13 mouse cellular contexts compared by ENCODE assay signal in the genomic region with DNA sequence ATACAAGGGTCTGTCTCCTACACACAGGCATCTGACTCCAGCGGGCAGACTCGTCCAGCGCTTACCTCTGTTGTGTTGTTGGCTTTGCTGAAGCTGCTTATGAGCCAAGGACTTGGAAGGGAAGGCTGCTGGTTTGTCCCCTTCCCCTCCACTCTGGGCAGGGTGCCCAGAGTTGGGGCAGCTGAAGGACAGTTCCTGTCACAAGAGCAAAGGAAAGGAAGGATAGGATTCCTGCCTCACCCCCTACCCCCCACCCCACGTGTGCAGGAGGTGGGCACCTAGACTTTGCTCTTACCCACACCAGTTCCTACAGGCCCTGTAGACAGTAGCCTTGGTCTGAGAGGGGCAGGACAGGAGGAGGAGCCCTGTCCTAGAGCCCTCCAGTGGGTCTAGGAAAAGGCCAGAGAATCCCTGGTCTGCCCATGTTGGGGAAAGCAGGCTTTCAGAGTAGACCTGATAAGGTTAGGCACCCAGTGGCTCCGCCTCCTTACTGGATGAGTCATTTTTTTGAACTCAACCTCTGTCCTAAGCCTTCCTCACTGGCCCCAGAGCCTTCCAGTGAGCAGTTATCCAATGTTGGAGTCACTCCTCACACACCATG. TPM values are rescaled to one million over a fixed set of nuclear protein-coding genes. Genes with fewer than 3 reads are reported as not detected.
A peak's percentile ranks its signal among the peaks of the same experiment; 100 is the strongest.
DNase-seq lines count a peak whose midpoint lies in the region; ATAC-seq lines count a peak whose summit lies in the region.
"Had no signal": no experiment of that assay in that cellular context is flagged by ENCODE, and none has a peak within 500 bp of the region (broad histone marks: within the 10 kb centered on the region; RNA-seq: fewer than 3 reads in every experiment).

No protein-coding gene starts in this region.

- intact Hi-C loops in heart, postnatal 10 days (cut with DNase I): no loop called here

- ATAC-seq in cerebellum, adult (ENCODE audit: insufficient number of reproducible peaks, low FRiP score, low TSS enrichment): no peak
- ATAC-seq: inflammation-experienced regulatory T-cells, adult 6 months; liver, postnatal 0 days; midbrain, embryonic 16.5 days had no signal

- peak; percentile 59 for DNase-seq in cerebellum, adult 11-12 months
- DNase-seq in kidney, postnatal 14 days: peak; percentile 10
- DNase-seq in kidney, adult 9 months: no peak
- DNase-seq in MN1 (ENCODE audit: low spot score): peak; percentile 39
- DNase-seq in heart, postnatal 10 days: peak; percentile 76 to 81
- no peak for DNase-seq in layer of hippocampus, adult 11-12 months (ENCODE audit: low spot score)
- DNase-seq in spleen, postnatal 14 days (ENCODE audit: low spot score in 2 of 2): no peak
- DNase-seq: liver, postnatal 0 days had no signal

RNA-seq across cellular contexts. Expression of a gene that starts 10.1 kb away (rescaled TPM):
- under 1 TPM; 0.17 to 0.25 TPM for total RNA-seq in heart, postnatal 10 days (2021)
- total RNA-seq: G1E; granulocyte monocyte progenitor cell, adult 5-6 weeks had no signal

RNA-seq across cellular contexts. Expression of a gene that starts 41.0 kb away (rescaled TPM):
- total RNA-seq in heart, postnatal 10 days (2021): not detected
- total RNA-seq: granulocyte monocyte progenitor cell, adult 5-6 weeks had no signal

Comparison
In these comparisons a context has a peak if more than half of its experiments do, and no peak if none do; other contexts are left out.
1. DNase-seq: peak in cerebellum, adult 11-12 months (single experiment), kidney, postnatal 14 days (single experiment), MN1 (single experiment) and heart, postnatal 10 days (2 of 2); none in kidney, adult 9 months (single experiment), layer of hippocampus, adult 11-12 months (single experiment) and spleen, postnatal 14 days (0 of 2).